Mouse (Mus musculus) embryonic facial prominence, embryonic 13.5 days (tissue): ENCODE data around the gene Gm4553. TPM values are rescaled to one million over a fixed set of nuclear protein-coding genes. Genes with fewer than 3 reads are reported as not detected.
"Not testable (repeated sequence)": the region's sequence is repeated elsewhere in the genome, so short reads cannot be mapped to it uniquely, and the experiment has no call there.

Source experiments
- ATAC-seq: fragments of 200-750 bp; cut with Nextera tagmentation; 2 replicates; pipeline ENCODE4 v1.8.0; 2017; ENCODE audit warnings: low read depth; ENCODE audit not compliant: insufficient number of reproducible peaks, insufficient read depth, low FRiP score, low TSS enrichment
- H3K27ac ChIP-seq: fragments of 300-500 bp; sonication (generic); 2 replicates; pipeline ENCODE4 v1.5.1; 2015; ENCODE audit warnings: moderate library complexity, mild to moderate bottlenecking, inconsistent platforms
- H3K27me3 ChIP-seq: fragments of 300-500 bp; sonication (generic); 2 replicates; pipeline ENCODE4 v1.6.1; 2015; ENCODE audit warnings: mild to moderate bottlenecking, inconsistent platforms
- H3K36me3 ChIP-seq: fragments of 300-500 bp; sonication (generic); 2 replicates; pipeline ENCODE4 v1.6.1; 2015; ENCODE audit warnings: mild to moderate bottlenecking, inconsistent platforms
- H3K4me1 ChIP-seq: fragments of 300-500 bp; sonication (generic); 2 replicates; pipeline ENCODE4 v1.6.1; 2015; ENCODE audit warnings: inconsistent platforms
- H3K4me2 ChIP-seq: fragments of 300-500 bp; sonication (generic); 2 replicates; pipeline ENCODE4 v1.6.1; 2015; ENCODE audit warnings: moderate library complexity, mild to moderate bottlenecking, inconsistent platforms
- H3K4me3 ChIP-seq: fragments of 300-500 bp; sonication (generic); 2 replicates; pipeline ENCODE4 v1.5.1; 2015; ENCODE audit warnings: mild to moderate bottlenecking, inconsistent platforms
- H3K9ac ChIP-seq: fragments of 300-500 bp; sonication (generic); 2 replicates; pipeline ENCODE4 v1.6.1; 2015; ENCODE audit warnings: mild to moderate bottlenecking, inconsistent platforms
- H3K9me3 ChIP-seq: fragments of 300-500 bp; sonication (generic); 2 replicates; pipeline ENCODE4 v1.6.1; 2016; ENCODE audit warnings: inconsistent platforms
- WGBS: fragments of 180-500 bp; shearing (Covaris S2); methylation state at CpG from one replicate; pipeline ENCODE4 v1.1.7; 2015; ENCODE audit warnings: mixed read lengths; 5-methylcytosine and 5-hydroxymethylcytosine counted together
- polyA plus RNA-seq: library from polyadenylated mRNA; unstranded; fragments of >200 nt; fragmentation: Nextera tagmentation; extraction: Ambion mirVana; gene quantifications from 2 replicates; pipeline ENCODE4 v1.2.1, GENCODE M21; 2015

The Gm4553 gene
- polyA plus RNA-seq, 1 experiment from 2014 or later: not detected

DNA sequence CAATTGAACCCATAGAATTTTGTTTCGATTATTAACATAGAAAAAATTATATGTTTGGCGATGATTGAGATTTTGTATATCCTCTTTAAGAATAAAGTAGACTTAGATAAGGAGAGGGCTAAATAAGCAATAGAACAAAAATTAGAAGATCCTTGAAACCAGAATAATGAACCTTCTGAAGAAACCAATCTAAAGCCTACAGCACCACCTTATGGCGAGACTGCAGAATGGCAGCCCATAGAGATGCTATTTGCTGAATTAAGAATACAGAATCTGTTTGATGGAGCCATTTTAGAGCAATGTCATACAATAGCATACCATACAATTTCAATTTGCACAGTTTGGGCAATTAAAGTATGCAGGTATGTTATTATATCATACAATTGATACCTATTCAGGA is 4.3 kb upstream of the Gm4553 start:
- H3K9ac ChIP-seq: no peak overlapping the region
- WGBS: 50% methylated on average over 3 of the region's 3 CpGs
- ATAC-seq: no peak

DNA sequence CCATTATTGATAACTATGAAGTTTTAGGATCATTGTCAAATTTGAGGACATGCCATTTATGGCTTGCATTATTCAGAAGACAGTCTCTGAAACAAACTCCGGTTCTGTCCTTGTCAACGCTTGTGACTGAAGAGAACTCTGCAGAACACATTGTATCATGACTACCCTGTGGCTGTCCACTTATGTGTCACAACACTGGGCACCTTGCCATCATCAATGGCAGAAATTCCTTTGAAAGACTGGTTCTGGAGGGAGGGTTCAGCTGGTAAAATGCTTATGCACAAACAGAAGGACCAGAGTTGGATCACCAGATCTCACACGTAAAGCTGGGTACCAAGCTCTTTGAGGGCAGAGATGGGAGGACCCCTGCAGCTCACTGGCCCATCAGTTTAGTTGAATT is 6.2 kb downstream of the Gm4553 start:
- no peaks in the 10 kb centered on the region for H3K27me3 ChIP-seq
- H3K36me3 ChIP-seq: no peaks in the 10 kb centered on the region
- ATAC-seq: no peak
- H3K9ac ChIP-seq: no peak overlapping the region
- no peak overlapping the region for H3K4me3 ChIP-seq
- no peak overlapping the region for H3K4me2 ChIP-seq
- H3K4me1 ChIP-seq: no peaks in the 10 kb centered on the region
- 89% methylated on average over 3 of the region's 3 CpGs for WGBS
- H3K9me3 ChIP-seq: no peaks in the 10 kb centered on the region
- H3K27ac ChIP-seq: no peak overlapping the region

More for the DNA sequence above, 4.3 kb upstream of the Gm4553 start:
- Histone ChIP-seq H3K4me2 (no peak overlapping the region), H3K4me1 (no peaks in the 10 kb centered on the region), H3K4me3 (no peak overlapping the region), H3K36me3 (no peaks in the 10 kb centered on the region), H3K9me3 (no peaks in the 10 kb centered on the region), H3K27me3 (no peaks in the 10 kb centered on the region; the same call in 1 of the 2 replicates), H3K27ac (no peak overlapping the region)

- H3K4me2 ChIP-seq, H3K27ac ChIP-seq, H3K4me3 ChIP-seq, H3K9me3 ChIP-seq, H3K36me3 ChIP-seq, H3K27me3 ChIP-seq, H3K9ac ChIP-seq, ATAC-seq, H3K4me1 ChIP-seq: not testable (repeated sequence)
- WGBS: 54% methylated on average over 2 of the region's 2 CpGs
These were observed 8.5 kb downstream of the Gm4553 start, which contains the start of gene Gm29735 for GRCm38 (mm10) chr7:142157013-142157412. TSS of gene Gm29735 (minus strand) at chr7:142157113.

GRCm38 (mm10) chr7:142155308-142155707 is 10.2 kb downstream of the Gm4553 start:
- H3K4me1 ChIP-seq: no peaks in the 10 kb centered on the region
- WGBS: 63% methylated on average over 1 of the region's 1 CpGs
- no peak overlapping the region for H3K4me3 ChIP-seq
- no peak overlapping the region for H3K27ac ChIP-seq
- H3K9me3 ChIP-seq: no peaks in the 10 kb centered on the region
- no peak overlapping the region for H3K9ac ChIP-seq
- H3K4me2 ChIP-seq: no peak overlapping the region
- H3K36me3 ChIP-seq: no peaks in the 10 kb centered on the region
- no peak for ATAC-seq
- H3K27me3 ChIP-seq: no peaks in the 10 kb centered on the region

DNA sequence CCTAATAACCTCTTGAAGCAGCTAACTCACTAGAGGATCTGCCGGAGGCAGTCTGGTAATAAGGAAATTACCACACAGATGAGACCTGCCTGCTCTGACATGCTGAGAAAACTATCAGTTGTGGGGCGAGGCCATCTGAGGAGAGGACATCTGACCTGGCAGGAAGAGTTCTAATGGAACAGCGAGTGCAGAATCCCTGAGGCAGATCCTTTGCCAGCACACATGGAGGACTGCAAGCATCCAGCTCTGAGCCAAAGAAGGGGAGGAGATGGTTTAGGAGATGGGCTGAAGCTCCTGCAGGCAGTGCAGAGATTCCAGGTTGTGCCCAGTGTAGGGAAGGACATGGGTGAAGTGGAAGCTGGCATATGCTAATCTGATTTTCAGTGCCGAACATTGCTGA is 13.3 kb downstream of the Gm4553 start:
- no peaks in the 10 kb centered on the region for H3K36me3 ChIP-seq
- H3K9me3 ChIP-seq: no peaks in the 10 kb centered on the region
- H3K4me3 ChIP-seq: no peak overlapping the region
- no peak overlapping the region for H3K4me2 ChIP-seq
- ATAC-seq: no peak
- H3K27me3 ChIP-seq: no peaks in the 10 kb centered on the region
- no peaks in the 10 kb centered on the region for H3K4me1 ChIP-seq
- H3K9ac ChIP-seq: no peak overlapping the region
- WGBS: 75% methylated on average over 4 of the region's 4 CpGs
- no peak overlapping the region for H3K27ac ChIP-seq

DNA sequence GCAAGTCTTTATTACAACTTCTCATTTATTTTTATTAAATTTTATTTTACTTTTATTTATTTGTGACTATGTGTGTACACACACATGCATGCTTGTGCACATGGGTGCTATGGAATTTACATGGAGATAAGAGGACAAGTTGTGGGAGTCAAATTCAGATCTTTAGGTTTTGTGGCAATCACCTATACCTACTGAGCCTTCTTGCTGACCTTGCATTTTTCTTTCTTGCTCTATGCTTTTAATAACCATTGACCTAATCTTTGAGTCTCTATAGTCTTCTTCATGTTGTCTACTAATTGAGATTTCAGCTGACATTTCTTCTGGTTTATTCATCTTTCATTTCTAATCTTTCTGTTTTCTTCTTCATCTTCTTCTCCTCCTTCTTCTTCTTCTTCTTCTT is 16.9 kb downstream of the Gm4553 start:
- H3K27ac ChIP-seq: no peak overlapping the region
- H3K9ac ChIP-seq: no peak overlapping the region
- peaks cover 10% of the 10 kb centered on the region for H3K27me3 ChIP-seq
- no peak overlapping the region for H3K4me3 ChIP-seq
- no peaks in the 10 kb centered on the region for H3K9me3 ChIP-seq
- H3K4me2 ChIP-seq: no peak overlapping the region
- no peak for ATAC-seq
- H3K4me1 ChIP-seq: no peaks in the 10 kb centered on the region
- H3K36me3 ChIP-seq: no peaks in the 10 kb centered on the region

- Histone ChIP-seq H3K4me1 (no peaks in the 10 kb centered on the region), H3K9ac (no peak overlapping the region), H3K27ac (no peak overlapping the region), H3K4me2 (no peak overlapping the region), H3K4me3 (no peak overlapping the region), H3K36me3 (no peaks in the 10 kb centered on the region), H3K27me3 (peaks cover 11% of the 10 kb centered on the region), H3K9me3 (no peaks in the 10 kb centered on the region)
- ATAC-seq: no peak
- 3% methylated on average over 1 of the region's 1 CpGs for WGBS
These were observed 19.5 kb downstream of the Gm4553 start for GRCm38 (mm10) chr7:142146033-142146432.

- ATAC-seq: no peak
- Histone ChIP-seq H3K27ac (no peak overlapping the region), H3K4me2 (no peak overlapping the region), H3K9ac (no peak overlapping the region), H3K4me3 (no peak overlapping the region), H3K4me1 (no peaks in the 10 kb centered on the region), H3K36me3 (no peaks in the 10 kb centered on the region), H3K9me3 (no peaks in the 10 kb centered on the region), H3K27me3 (peaks cover 11% of the 10 kb centered on the region)
- 42% methylated on average over 4 of the region's 4 CpGs for WGBS
These were observed 20.1 kb downstream of the Gm4553 start for GRCm38 (mm10) chr7:142145413-142145940.

- ATAC-seq: no peak
These were observed 21.0 kb downstream of the Gm4553 start, which contains the start of gene Gm45337 for GRCm38 (mm10) chr7:142144507-142144906. TSS of gene Gm45337 (minus strand) at chr7:142144607.

GRCm38 (mm10) chr7:142143506-142144010 is 22.0 kb downstream of the Gm4553 start:
- not testable (repeated sequence) for H3K4me1 ChIP-seq, H3K27ac ChIP-seq, H3K36me3 ChIP-seq, H3K9ac ChIP-seq, H3K9me3 ChIP-seq, ATAC-seq, H3K4me3 ChIP-seq, H3K4me2 ChIP-seq
- 19% methylated on average over 1 of the region's 1 CpGs for WGBS
- peaks cover 11% of the 10 kb centered on the region for H3K27me3 ChIP-seq

More at GRCm38 (mm10) chr7:142144507-142144906, 21.0 kb downstream of the Gm4553 start, which contains the start of gene Gm45337:
- WGBS: 74% methylated on average over 1 of the region's 1 CpGs
- Histone ChIP-seq H3K27me3 (peaks cover 11% of the 10 kb centered on the region), H3K9ac (no peak within 1 kb of the TSS), H3K36me3 (no peaks in the 10 kb centered on the region), H3K4me1 (no peaks in the 10 kb centered on the region), H3K4me2 (no peak within 1 kb of the TSS), H3K4me3 (no peak within 1 kb of the TSS), H3K9me3 (no peaks in the 10 kb centered on the region), H3K27ac (no peak within 1 kb of the TSS)

- Histone ChIP-seq H3K36me3 (no peaks in the 10 kb centered on the region), H3K4me2 (no peak overlapping the region)
- WGBS: 9% methylated on average over 1 of the region's 1 CpGs
These were observed 24.8 kb downstream of the Gm4553 start for GRCm38 (mm10) chr7:142140696-142141095.

GRCm38 (mm10) chr7:142135934-142136333 is 29.6 kb downstream of the Gm4553 start, which contains the start of gene Gm39115:
TSS of gene Gm39115 (minus strand) at chr7:142136034.
- H3K27me3 ChIP-seq, H3K4me1 ChIP-seq, H3K4me2 ChIP-seq, H3K9ac ChIP-seq, H3K4me3 ChIP-seq, H3K27ac ChIP-seq, H3K9me3 ChIP-seq, H3K36me3 ChIP-seq, ATAC-seq: not testable (repeated sequence)
- 40% methylated on average over 2 of the region's 2 CpGs for WGBS

More at GRCm38 (mm10) chr7:142140696-142141095, 24.8 kb downstream of the Gm4553 start:
- ATAC-seq: no peak
- Histone ChIP-seq H3K4me3 (no peak overlapping the region), H3K27me3 (peaks cover 11% of the 10 kb centered on the region), H3K4me1 (no peaks in the 10 kb centered on the region), H3K9me3 (no peaks in the 10 kb centered on the region), H3K27ac (no peak overlapping the region), H3K9ac (no peak overlapping the region)
